Mouse (Mus musculus): ENCODE data around the gene Paqr7. TPM values are rescaled to one million over a fixed set of nuclear protein-coding genes. Genes with fewer than 3 reads are reported as not detected.

Paqr7 gene
- total and polyA plus RNA-seq, 3 experiments: 9.2 to 14.8 (median 10.3) TPM

DNA sequence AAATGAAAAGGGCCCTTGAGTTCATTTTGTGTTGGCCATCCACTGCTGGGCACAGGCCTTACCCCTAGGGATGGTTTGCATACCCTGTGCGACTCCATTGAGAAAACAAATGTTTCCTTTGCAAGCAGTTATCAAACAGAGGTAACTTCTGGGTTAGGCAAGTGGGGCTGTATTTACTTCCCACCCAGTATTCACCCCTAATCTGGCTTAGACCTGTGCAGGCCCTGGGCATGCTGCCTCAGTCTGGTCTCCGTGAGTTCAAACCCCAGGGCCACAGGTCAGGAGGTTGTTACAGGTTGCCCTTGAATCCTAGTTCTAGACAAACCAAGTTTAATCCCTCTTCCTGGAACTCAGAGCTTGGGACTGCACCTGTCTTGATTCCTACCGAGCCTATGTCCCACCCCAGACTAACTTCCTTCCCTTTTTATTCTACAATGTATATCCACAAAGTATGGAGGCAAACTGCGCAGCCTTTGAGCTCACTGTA lies 8.8 kb downstream of the Paqr7 start:
- TF ChIP-seq GATA2 (IDR thresholded peaks at IDR 0.05; ENCODE audit: borderline replicate concordance, low read depth, low read length) (no peak), TAL1 (conservative IDR thresholded peaks at IDR 0.05; ENCODE audit: low read depth, low read length) (no peak), POLR2AphosphoS5 (IDR thresholded peaks at IDR 0.05; ENCODE audit: insufficient replicate concordance, low read depth, low read length) (no peak), CTCF (IDR thresholded peaks at IDR 0.05; ENCODE audit: low read depth, low read length) (no peak), GATA1 (IDR thresholded peaks at IDR 0.05; ENCODE audit: borderline replicate concordance, low read length) (no peak)
- Histone ChIP-seq H3K36me3 (replicated peaks) (peaks cover 58% of the 10 kb centered on the region), H3K4me3 (ENCODE audit: low read depth, low read length) (no peak overlapping the region; the same call in 1 of the 2 replicates), H3K4me1 (ENCODE audit: insufficient read depth, low read depth, low read length) (peaks cover 60% of the 10 kb centered on the region), H3K27me3 (ENCODE audit: insufficient read depth, low read length) (no peaks in the 10 kb centered on the region), H3K9me3 (replicated peaks) (no peaks in the 10 kb centered on the region)
- no peak for DNase-seq (ENCODE audit: low spot score)
- no peak for ATAC-seq (ENCODE audit: extremely low read depth, insufficient number of reproducible peaks, low FRiP score, poor library complexity, severe bottlenecking)

DNA sequence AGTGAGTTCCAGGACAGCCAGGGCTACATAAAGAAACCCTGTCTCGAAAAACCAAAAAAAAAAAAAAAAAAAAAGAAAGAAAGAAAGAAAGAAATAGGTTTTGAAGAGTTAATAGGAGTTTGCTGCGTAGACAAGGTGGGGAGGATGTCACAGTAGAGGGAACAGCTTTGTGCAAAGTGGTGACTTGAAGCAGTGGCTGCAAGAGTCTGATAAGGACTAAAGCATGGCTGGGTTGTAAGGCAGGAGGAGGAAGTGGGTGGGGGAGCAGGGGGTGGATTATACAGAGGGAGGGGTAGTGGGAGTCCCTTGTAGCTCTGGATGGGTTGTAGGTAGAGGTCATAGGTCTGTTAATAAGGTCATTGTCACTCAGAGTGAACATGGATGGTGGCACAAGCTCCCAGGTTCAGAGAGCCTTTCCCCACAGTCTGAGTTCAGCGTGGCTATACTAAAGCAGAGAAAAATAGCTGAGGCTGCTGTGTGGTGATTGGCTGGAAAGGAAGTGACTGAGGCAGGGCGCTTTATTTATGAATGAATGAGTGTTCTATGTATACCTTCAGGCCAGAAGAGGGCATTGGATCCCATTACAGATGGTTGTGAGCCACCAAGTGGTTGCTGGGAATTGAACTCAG lies 9.6 kb downstream of the Paqr7 start:
- DNase-seq (ENCODE audit: low spot score) (peak; percentile 86), ATAC-seq (ENCODE audit: extremely low read depth, insufficient number of reproducible peaks, low FRiP score, poor library complexity, severe bottlenecking) (peak; percentile 93)
- Histone ChIP-seq H3K4me1 (ENCODE audit: insufficient read depth, low read depth, low read length) (peaks cover 60% of the 10 kb centered on the region), H3K9me3 (replicated peaks) (no peaks in the 10 kb centered on the region), H3K27me3 (ENCODE audit: insufficient read depth, low read length) (no peaks in the 10 kb centered on the region), H3K36me3 (replicated peaks) (peaks cover 51% of the 10 kb centered on the region), H3K4me3 (ENCODE audit: low read depth, low read length) (no peak overlapping the region; the same call in 1 of the 2 replicates)
- no peak for TF ChIP-seq GATA2 (IDR thresholded peaks at IDR 0.05; ENCODE audit: borderline replicate concordance, low read depth, low read length)
- TF ChIP-seq GATA1 (IDR thresholded peaks at IDR 0.05; ENCODE audit: borderline replicate concordance, low read length): no peak
- no peak for TF ChIP-seq CTCF (IDR thresholded peaks at IDR 0.05; ENCODE audit: low read depth, low read length)
- peak; percentile 90 for TF ChIP-seq TAL1 (conservative IDR thresholded peaks at IDR 0.05; ENCODE audit: low read depth, low read length)
- no peak for TF ChIP-seq POLR2AphosphoS5 (IDR thresholded peaks at IDR 0.05; ENCODE audit: insufficient replicate concordance, low read depth, low read length)

GRCm38 (mm10) chr4:134506713-134507112 lies 10.2 kb downstream of the Paqr7 start:
- peak overlapping the region; percentile 48; the same call in 1 of the 2 replicates for H3K4me3 ChIP-seq (ENCODE audit: low read depth, low read length)
- peaks cover 44% of the 10 kb centered on the region for H3K36me3 ChIP-seq (replicated peaks)

GRCm38 (mm10) chr4:134510396-134510795 lies 13.9 kb downstream of the Paqr7 start:
- TF ChIP-seq GATA1 (IDR thresholded peaks at IDR 0.05; ENCODE audit: borderline replicate concordance, low read length): no peak
- TF ChIP-seq POLR2AphosphoS5 (IDR thresholded peaks at IDR 0.05; ENCODE audit: insufficient replicate concordance, low read depth, low read length): no peak
- TF ChIP-seq CTCF (IDR thresholded peaks at IDR 0.05; ENCODE audit: low read depth, low read length): no peak
- TF ChIP-seq TAL1 (conservative IDR thresholded peaks at IDR 0.05; ENCODE audit: low read depth, low read length): no peak
- TF ChIP-seq GATA2 (IDR thresholded peaks at IDR 0.05; ENCODE audit: borderline replicate concordance, low read depth, low read length): no peak
- H3K36me3 ChIP-seq (replicated peaks): peaks cover 41% of the 10 kb centered on the region
- peaks cover 53% of the 10 kb centered on the region for H3K4me1 ChIP-seq (ENCODE audit: insufficient read depth, low read depth, low read length)
- no peaks in the 10 kb centered on the region for H3K27me3 ChIP-seq (ENCODE audit: insufficient read depth, low read length)
- no peak overlapping the region for H3K4me3 ChIP-seq (ENCODE audit: low read depth, low read length)
- DNase-seq (ENCODE audit: low spot score): no peak
- no peak for ATAC-seq (ENCODE audit: extremely low read depth, insufficient number of reproducible peaks, low FRiP score, poor library complexity, severe bottlenecking)
- no peaks in the 10 kb centered on the region for H3K9me3 ChIP-seq (replicated peaks)

More at GRCm38 (mm10) chr4:134506713-134507112, 10.2 kb downstream of the Paqr7 start:
- H3K27me3 ChIP-seq (ENCODE audit: insufficient read depth, low read length): no peaks in the 10 kb centered on the region
- peaks cover 59% of the 10 kb centered on the region for H3K4me1 ChIP-seq (ENCODE audit: insufficient read depth, low read depth, low read length)
- TF ChIP-seq GATA1 (IDR thresholded peaks at IDR 0.05; ENCODE audit: borderline replicate concordance, low read length) (no peak), CTCF (IDR thresholded peaks at IDR 0.05; ENCODE audit: low read depth, low read length) (no peak), POLR2AphosphoS5 (IDR thresholded peaks at IDR 0.05; ENCODE audit: insufficient replicate concordance, low read depth, low read length) (no peak), TAL1 (conservative IDR thresholded peaks at IDR 0.05; ENCODE audit: low read depth, low read length) (no peak), GATA2 (IDR thresholded peaks at IDR 0.05; ENCODE audit: borderline replicate concordance, low read depth, low read length) (no peak)
- no peaks in the 10 kb centered on the region for H3K9me3 ChIP-seq (replicated peaks)
- no peak for DNase-seq (ENCODE audit: low spot score)
- ATAC-seq (ENCODE audit: extremely low read depth, insufficient number of reproducible peaks, low FRiP score, poor library complexity, severe bottlenecking): no peak

DNA sequence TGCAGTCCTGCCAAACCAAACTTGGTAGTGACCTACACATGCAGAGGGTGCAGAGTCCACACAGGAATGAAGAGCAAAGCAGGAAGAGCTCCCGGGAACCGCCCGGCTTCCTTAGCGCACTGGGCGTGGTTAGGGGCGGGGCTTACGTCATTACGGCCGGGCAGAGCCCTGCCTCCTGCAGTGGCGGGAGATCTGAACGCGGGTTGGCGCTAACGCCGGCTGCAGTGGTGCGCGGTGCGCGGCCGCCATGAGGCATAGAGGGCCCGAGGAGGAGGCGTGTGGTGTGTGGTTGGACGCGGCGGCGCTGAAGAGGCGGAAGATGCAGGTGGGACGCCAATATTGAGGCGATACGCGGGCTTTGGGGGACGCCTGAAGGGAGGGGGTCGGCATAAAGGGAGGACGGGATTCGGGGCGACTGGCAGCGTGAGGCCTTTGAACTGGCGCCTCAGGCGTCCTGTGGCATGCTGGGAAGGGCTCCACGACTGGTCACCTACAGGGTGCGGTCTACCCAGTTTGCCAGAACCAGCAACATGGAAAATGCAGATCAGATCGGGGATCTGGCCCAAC lies 14.4 kb downstream of the Paqr7 start, which contains the start of gene Aunip:
Gene Aunip (plus strand): TSS at position 155 of the 567 bp plus-strand sequence.
- Histone ChIP-seq H3K4me3 (ENCODE audit: low read depth, low read length) (peak within 1 kb of the TSS; percentile 82), H3K27me3 (ENCODE audit: insufficient read depth, low read length) (no peaks in the 10 kb centered on the region), H3K9me3 (replicated peaks) (no peaks in the 10 kb centered on the region), H3K4me1 (ENCODE audit: insufficient read depth, low read depth, low read length) (peaks cover 55% of the 10 kb centered on the region), H3K36me3 (replicated peaks) (peaks cover 46% of the 10 kb centered on the region)
- DNase-seq (ENCODE audit: low spot score) (peak; percentile 77), ATAC-seq (ENCODE audit: extremely low read depth, insufficient number of reproducible peaks, low FRiP score, poor library complexity, severe bottlenecking) (no peak)
- no peak for TF ChIP-seq CTCF (IDR thresholded peaks at IDR 0.05; ENCODE audit: low read depth, low read length)
- TF ChIP-seq POLR2AphosphoS5 (IDR thresholded peaks at IDR 0.05; ENCODE audit: insufficient replicate concordance, low read depth, low read length): no peak
- no peak for TF ChIP-seq GATA2 (IDR thresholded peaks at IDR 0.05; ENCODE audit: borderline replicate concordance, low read depth, low read length)
- TF ChIP-seq GATA1 (IDR thresholded peaks at IDR 0.05; ENCODE audit: borderline replicate concordance, low read length): no peak
- TF ChIP-seq TAL1 (conservative IDR thresholded peaks at IDR 0.05; ENCODE audit: low read depth, low read length): no peak

GRCm38 (mm10) chr4:134511730-134512129 lies 15.2 kb downstream of the Paqr7 start:
- Histone ChIP-seq H3K27me3 (ENCODE audit: insufficient read depth, low read length) (no peaks in the 10 kb centered on the region), H3K4me3 (ENCODE audit: low read depth, low read length) (peak overlapping the region; percentile 82), H3K4me1 (ENCODE audit: insufficient read depth, low read depth, low read length) (peaks cover 51% of the 10 kb centered on the region), H3K36me3 (replicated peaks) (peaks cover 49% of the 10 kb centered on the region), H3K9me3 (replicated peaks) (no peaks in the 10 kb centered on the region)
- no peak for TF ChIP-seq GATA2 (IDR thresholded peaks at IDR 0.05; ENCODE audit: borderline replicate concordance, low read depth, low read length)
- no peak for TF ChIP-seq CTCF (IDR thresholded peaks at IDR 0.05; ENCODE audit: low read depth, low read length)
- no peak for TF ChIP-seq GATA1 (IDR thresholded peaks at IDR 0.05; ENCODE audit: borderline replicate concordance, low read length)
- TF ChIP-seq POLR2AphosphoS5 (IDR thresholded peaks at IDR 0.05; ENCODE audit: insufficient replicate concordance, low read depth, low read length): no peak
- TF ChIP-seq TAL1 (conservative IDR thresholded peaks at IDR 0.05; ENCODE audit: low read depth, low read length): no peak
- ATAC-seq (ENCODE audit: extremely low read depth, insufficient number of reproducible peaks, low FRiP score, poor library complexity, severe bottlenecking): no peak
- no peak for DNase-seq (ENCODE audit: low spot score)

Data from G1E (cell line).